Mouse (Mus musculus) MN1 (cell line): ENCODE data around the gene Ascc1.

Source experiments
- DNase-seq: peaks from one replicate; pipeline ENCODE4 v3.0.0-alpha.2; 2016; ENCODE audit warnings: low spot score

Ascc1 gene

DNA sequence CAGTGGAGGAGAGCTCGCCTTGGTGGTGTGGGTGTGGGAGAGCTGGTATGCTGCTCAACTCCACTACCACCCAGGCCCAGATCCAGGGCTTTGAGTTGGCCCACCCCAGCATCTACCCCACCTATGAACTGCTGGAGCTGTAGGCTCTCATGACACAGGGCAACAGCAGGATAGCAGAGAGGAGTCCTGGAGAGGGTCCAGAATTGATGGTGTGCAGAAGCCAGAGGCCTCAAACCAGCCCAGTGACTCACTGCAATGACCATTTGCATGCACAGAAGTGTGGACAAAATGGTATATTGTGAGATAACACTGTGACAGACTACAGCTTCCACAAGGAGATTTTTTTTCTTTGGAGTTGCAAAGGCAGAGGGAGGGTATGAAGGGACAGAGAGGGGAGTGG is 21.1 kb downstream of the Ascc1 start:
- peak; percentile 85 for DNase-seq

DNA sequence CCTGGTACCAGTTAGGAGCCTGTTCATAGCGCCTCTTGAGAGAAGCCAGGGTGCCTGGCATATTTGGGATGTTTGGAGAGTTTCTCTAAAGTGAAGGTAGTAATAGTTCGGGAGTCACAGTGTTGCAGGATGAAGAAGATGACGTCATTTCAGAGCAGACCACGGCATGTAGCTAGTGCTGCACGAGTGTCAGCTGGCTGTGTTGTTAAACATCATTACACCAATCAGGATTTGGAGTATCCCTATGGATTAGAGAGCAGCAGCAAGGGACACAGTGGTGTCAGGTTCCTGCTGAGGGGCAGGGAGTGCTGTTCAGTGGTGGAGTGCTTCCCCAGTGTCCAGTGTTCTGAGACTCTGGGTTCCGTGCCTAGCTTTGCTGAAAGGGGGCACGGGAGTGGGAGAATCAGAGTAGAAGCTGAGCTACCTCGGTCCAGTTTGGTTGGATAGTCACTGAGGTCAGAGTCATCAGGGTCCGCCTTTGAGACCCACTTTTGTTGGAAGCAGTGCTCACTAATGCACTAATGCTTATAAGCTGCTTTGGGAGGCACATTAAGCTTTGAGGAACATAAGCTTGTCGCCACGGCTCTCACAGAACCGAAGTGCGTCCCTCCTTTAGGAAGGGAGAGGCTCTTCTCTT is 24.3 kb downstream of the Ascc1 start:
- peak; percentile 66 for DNase-seq

DNA sequence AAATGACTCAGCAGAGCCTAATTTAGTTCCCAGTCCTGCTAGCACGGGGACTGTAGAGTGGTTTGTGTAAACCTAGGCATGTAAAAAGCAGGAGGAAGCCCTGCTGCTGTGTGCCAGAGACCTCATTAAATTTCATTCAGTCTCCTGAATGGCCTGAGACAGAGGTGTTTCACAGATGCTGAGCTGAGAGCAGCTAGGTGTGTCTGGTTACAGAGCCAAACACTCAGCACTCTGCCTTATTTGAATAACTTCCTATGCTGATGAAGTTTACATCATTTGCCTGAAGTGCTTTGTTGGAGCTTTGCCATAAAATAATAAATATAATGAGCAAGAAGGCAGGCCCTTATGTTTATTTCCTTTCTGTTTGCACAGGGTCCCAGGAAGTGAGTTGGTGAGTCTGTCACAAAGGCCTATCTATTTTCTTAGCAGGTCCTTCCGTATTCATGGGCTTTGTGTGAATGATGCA is 25.0 kb downstream of the Ascc1 start:
- peak; percentile 72 for DNase-seq

DNA sequence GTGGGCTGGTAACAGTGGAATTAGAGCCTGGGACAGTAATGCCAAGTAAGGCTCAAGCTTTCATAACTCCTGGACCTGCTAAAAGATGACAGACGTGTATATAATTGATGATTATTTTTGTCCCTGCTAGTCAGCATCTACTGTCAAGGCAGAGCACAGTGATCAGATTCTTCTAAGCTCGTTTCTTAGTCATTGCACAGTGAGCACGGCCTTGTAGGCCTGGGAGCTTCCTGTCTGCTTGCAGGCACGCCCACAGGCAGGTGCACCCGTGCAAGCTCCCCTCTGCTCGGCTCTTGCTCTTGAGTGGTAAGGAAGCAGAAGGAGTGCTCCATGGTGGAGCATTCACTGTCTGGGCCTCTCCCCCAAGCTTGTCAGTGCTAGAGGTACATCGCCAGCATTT is 25.6 kb downstream of the Ascc1 start:
- peak; percentile 67 for DNase-seq

DNA sequence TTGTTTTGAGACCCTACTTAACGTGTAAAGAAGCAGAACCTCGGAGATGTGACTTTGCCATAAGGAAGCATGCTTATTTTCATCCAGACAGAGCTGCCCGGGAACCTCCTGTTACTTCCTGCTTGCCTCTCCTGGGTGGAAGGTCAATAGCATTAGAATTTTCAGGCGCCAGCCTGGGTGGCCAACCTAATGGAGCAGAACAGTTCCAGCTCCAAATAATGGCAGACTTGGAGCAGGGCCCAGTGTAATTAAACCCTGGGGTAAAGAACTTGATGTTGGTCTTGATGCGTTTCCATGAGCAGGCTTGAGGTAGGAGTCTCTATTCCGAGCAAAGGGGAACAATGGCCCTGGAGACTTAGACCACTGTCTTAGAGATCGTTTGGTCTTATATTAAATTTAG is 26.4 kb downstream of the Ascc1 start:
- peak; percentile 79 for DNase-seq

DNA sequence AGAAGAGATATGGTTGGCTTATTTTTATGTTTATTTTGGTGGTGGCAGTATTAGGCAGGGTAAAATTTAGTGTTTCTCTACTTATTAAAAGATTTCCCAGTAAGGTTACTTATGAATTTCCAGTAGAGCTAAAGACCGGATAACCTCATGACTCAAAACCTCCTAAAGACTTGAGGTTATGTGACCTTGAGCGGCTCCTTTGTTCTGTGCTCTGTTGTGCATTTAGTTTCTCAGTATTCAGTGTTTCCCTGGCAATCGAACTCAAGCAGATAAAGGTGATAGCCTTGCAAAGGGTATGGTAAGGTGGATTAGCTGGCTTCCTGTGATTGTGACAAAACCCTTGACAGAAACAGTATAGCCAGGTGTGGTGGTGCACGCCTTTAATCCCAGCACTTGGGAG is 26.8 kb downstream of the Ascc1 start:
- DNase-seq, result no peak

DNA sequence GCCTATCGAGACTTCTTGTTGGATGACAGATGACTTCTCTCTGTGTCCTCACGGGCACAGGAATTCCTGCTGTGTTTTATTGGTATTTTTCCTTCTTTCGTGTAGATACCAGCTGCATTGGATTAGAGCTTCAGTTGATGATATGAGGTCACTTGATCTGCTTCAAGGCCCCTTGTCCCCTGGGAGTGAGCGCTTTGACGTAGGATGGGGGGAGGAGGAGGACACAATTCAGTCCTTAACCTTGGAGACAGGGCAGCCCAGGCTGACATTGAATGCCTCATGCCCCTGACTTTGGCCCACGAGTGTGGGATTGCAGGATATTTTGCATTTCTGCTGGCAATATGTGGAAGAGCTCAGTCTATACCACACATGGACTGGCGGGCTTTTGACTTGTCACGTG is 29.0 kb downstream of the Ascc1 start:
- no peak for DNase-seq

DNA sequence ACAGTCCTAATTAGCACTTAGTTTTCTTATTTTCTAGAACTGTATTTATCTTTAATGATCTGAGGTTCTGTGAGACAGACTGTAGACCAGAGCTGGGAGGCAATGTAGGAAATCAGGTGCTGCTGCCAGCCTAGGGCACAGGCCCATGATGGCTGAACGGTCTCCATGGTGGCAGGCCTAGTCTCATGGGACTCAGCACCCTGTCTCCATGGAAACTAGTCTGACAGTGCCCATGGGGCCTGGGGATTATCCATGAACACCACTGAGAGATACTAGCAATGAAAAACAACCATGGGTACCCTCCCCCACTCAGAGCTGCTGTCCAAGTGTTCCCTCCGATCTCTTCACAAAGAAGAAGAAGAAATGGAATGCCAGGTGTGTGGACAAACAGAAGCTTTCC is 29.4 kb downstream of the Ascc1 start:
- DNase-seq, result peak; percentile 53

DNA sequence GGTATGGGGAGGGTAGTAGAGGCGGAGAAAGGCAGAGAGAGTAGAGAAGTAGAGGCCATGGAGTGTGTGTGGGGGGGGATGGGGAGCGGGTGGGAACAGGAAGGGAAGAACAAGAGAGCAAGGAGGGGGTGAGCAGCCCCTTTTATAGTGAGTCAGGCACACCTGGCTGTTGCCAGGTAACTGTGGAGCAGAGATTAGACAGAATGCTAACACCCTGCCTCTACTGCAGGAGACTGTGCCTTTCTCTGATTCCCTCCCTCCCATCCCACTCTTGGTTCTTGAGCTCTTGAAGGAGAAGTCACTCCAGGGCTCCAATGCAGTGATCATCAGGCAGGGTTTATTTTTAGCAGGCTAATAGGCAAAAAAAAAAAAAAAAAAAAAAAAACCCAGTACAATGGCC is 30.0 kb downstream of the Ascc1 start:
- no peak for DNase-seq

DNA sequence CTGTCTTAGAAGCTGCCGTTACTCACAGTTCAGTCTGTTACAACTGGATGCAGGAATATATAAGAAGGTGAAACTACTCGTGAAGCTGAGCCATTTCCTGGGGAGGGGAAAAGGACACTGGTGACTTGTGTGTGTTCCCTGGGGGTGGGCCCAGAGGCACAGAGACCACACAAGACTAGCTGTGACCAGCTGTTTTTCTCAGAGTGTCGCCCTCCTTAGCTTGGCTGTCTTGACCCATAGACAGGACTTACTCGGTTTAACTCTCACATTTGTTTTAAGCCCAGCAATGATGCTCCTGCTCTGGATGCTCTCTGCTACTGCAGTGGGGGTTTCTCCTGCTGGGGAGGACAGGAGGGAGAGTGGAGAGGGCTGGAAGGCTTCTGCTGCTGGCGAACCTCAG is 30.5 kb downstream of the Ascc1 start:
- DNase-seq, result no peak

DNA sequence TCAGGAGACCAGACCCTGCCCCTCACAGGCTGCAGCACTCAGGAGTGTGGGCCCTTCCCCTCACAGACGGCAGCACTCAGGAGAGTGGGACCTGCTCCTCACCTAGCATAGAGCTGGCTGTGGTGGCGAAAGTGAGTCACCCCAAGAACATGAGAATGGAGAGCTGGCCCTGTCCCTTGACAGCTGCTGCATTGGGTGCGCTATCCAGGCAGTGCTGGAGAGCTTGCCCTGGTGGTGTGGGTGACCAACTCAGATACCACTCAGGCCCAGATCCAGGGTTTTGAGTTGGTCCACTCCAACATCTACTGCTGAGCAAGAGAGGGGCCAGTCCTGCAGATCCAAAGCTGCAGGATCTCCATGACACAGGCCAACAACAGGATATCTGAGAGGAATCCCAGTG is 32.0 kb downstream of the Ascc1 start:
- DNase-seq, result no peak

DNA sequence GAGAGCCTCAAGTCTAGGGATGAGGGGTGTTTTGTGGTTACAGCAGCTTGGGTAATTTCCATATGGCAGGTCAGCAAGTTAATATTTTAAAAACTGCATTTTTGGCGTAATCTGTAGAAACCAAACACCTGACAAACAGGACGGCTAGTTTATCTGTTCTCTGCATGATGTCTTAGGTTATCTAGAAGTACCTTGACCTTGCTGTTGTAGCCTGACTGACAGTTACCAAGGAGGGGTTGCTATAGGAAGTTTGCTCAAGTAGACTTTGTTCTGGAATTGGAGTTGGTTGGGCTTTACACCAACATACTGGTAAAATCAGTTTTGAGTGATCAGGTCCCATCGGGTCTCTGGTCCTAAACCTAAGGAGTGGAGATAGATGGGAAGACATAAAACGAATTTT is 33.1 kb downstream of the Ascc1 start:
- no peak for DNase-seq

DNA sequence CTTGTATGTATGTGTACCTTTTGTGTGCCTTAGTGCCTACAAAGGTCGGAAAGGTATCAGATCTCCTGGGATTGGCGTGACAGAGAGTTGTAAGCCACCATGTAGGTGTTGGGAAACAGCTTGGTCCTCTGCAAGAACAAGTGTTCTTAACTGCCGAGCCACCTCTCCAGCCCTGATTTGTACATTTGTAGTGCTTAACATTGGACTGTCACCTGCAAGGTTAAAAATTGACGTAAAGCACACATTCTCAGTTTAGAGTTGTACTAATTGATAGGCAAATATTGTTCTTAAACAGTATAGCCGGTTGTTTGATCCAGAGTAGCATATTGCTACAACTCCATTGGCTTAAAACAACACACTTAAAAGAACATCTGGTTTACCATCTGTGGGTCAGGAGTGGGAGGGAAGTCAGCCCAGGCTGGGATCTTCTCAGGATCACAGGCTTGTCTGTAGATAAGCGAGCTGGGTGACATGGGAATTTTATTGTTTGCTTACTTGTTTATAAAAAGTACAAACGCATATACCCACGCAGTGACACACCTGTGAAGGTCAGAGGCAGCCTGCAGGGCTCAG is 39.8 kb downstream of the Ascc1 start:
- no peak for DNase-seq

DNA sequence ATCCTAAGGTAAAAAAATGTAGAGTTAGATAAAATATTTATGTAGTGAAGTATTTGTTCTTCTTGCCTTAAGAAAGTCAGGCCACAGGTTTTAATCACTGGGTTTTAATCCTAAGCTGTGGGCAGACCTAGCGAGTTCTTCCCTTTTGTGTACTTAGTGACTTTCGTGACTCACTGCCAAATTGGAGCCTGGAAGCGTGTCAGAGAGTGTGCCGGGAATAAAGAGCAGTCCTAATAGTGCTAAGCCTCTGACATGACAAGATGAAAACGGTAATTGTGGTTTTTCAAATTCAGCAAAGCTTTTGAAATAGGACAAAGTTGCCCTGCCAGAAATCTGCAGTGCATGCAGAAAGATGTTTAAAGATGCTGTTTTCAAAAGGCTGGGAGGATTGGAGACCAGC is 44.1 kb downstream of the Ascc1 start:
- no peak for DNase-seq

DNA sequence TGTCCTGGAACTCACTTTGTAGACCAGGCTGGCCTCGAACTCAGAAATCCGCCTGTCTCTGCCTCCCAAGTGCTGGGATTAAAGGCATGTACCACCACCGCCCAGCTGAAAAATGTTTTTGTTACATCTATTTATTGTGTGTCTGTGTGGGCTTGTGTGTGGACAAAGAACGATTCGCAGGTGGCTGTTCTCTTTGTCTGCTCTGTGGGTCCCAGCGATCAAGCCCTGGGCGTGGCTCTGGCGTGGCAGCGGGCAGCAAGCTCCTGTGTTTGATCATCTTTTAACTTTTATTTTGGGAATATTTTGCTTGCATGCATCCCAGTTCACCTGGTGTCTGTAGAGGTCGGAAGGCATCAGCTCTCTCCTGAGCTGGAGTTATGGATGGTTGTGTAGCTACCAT is 48.0 kb downstream of the Ascc1 start:
- DNase-seq, result no peak

DNA sequence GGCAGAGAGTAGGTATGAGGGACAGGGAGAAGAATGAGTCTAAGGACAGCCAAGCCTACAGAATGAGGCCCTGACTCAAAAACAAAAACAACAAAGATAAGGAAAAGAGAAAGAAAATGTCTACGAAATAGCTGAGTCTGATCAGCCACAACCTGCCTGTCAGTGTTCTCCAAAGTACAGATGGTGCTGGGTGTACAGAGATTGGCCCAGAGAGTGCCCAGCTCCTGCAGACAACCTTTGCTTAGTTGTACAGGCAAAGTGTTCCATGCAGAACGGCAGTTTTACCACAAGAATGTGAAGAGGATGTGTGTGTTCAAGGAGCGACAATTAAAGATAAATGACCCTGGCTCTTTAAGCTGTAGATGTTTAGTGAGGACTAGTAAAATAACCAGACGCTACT is 50.5 kb downstream of the Ascc1 start:
- DNase-seq, result no peak

DNA sequence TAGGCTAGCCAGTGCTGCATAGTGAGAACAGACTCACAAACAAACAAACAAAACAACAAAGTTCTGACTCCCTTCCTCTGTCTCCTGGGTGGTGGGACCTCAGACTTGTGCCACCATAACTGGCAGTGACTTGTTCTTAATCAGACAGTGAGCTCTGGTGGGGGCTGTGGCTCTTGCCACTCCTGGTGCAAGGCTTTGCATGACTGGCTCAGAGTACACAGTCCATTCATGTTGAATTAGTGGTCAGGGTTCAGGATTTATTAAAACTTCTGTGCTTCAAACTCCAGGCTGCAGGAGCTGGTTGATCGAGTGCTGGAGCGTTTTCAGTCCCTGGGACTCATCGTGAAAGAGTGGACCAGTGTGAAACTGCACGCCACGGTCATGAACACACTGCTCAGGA is 59.6 kb downstream of the Ascc1 start:
- DNase-seq, result no peak

DNA sequence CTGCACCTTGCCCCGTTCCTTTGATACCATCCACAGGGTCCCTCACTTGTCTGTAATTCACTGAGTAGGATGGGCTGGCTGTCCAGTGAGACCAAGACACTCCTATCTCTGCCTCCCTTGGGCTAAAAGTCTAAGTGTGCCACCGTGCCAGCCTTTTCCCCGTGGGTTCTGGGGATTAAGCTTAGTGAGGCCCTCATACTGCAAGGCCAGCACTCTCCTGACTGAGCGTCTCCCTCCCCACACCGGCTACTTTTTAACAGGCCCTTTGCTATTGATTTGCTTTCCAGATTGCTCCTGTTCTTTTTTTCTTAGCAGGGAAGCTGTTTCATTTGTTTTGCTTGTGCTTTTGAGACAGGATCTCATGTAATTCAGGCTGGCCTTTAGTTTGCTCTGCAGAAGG is 60.3 kb downstream of the Ascc1 start:
- no peak for DNase-seq

DNA sequence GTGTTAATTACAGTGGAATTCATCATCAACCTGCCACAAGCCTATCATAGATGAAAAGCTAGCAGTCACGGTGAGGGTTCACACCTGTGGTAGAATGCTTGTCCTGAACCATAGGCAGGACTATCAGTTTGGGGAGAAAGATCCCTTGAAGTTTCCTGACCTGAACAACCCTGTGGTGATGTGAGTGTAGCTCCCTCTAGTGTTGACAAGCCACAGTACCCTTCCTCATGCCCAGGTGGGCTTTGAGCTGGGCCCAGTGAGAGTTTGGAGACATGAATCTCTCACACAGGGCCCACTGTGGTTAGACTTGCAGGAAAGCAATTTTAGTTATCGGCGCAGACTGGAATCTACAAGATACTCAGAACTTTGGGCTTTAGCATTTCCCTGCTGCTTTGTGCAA is 63.9 kb downstream of the Ascc1 start:
- DNase-seq, result peak; percentile 50

DNA sequence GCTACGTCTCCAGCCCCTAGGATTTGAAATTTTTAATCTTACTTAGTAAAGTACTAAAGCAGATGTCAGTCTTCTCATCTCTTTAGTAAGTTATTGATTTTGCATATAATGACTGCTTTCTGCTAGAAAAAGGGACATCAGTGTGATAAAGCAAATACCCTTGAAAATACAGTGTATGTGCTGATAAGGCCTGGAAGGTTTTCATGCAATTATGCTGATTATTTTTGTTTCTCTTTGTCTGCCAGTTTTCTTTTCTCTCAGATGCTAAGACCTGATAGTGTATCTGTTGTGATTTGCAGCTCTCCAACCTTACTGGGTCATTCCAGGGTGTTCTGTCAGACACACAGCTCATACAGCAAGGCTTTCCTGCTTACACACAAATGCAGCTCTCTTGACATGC is 72.6 kb downstream of the Ascc1 start:
- DNase-seq, result no peak

DNA sequence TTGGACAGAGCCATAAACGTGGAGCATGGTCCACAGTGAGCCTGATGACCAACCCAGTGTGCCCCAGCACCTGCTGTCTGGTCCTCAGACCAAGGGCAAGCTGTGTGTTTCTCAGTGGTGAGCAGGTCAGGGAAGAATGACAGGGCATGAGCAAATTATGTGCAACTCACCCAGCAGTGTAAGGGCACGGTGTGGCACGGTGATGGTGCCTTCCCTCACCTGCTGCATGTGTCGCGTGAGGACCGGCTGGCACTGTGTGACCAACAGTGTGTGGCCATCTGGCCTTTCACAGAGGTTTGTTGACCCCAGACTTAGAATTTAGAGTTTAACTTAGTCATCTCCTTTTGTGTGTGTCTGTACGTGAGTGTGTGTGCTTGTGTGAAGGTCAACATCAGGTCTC is 74.6 kb downstream of the Ascc1 start:
- DNase-seq, result no peak

DNA sequence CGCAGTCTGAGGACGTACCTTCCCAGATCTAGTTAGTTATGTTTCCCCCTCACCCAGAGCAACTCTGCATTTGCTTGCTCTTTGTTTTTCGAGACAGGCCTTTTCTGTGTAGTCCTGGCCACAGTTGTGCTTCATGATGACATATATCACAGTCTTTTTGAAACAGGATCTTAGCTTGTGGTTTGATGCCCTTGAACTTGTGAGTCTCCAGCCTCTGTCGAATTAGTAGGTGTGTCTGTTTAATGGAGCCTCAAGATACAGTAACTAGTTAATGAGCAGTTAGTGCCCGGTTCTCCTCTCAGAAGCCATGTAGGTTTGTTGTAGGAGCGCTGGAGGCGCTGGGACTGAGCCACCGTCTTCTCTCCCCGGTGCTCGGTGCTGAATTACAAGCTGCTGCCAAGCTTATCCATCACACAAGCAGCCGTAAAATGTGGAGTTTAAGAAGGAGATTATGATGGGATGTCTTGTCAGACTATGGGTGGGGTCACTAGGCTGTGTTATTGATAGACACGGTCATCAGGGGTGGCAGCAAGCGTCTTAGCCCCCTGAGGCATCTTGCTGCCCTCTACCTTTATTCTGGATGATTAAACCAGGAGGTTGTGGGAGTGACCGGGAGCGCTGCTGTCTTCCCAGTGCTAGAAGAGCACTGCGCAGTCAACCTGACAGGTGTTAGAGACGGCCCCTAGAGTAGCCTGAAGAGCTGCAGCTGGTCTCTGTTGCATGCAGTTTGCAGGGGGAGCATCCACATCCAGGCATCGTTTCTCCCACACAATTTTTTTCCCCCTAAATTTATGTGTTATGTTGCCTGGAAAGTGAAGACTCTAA is 75.3 kb downstream of the Ascc1 start:
- peak; percentile 52 for DNase-seq

DNA sequence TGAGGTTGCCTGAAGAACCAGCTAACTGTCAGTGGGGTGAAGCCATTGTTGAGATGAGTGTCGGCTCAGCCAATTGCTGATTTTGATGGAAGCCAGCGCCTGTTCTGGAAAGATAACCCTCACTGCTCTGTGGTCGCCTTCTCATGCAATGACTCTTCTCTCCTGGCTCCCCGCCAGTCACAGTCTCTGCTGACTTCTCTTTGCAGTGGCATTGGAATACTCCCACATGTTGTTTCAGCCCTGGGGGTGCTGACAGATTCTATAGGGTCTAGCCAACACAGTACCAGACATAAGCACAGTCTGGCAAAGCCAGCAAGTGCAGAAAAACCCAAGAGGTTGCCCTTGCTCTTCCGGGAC is 75.9 kb downstream of the Ascc1 start:
- DNase-seq, result peak; percentile 95

DNA sequence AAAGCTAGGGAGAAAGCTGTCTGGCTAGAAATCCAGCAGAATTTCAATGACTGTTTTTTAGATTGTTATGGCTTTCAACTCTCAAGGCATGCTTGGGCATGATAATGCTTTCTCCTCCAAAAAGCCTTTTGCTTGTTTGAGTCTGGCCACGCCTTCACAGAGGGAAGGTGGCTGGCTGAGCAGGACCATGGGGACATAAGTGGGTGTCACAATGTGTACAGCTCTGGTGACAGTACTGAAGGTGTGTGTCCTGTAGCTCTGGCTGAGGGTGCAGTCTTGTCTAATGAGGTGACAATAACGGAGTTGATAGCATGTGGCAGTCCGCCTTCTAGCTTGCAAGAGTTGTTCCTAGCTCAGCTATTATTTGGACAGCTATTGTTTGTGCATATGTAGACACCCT is 77.6 kb downstream of the Ascc1 start:
- no peak for DNase-seq
